Mouse (Mus musculus) adrenal gland, postnatal 25 days (tissue): Measurements from ENCODE around the gene 4933424G06Rik. TPM values are rescaled to one million over a fixed set of nuclear protein-coding genes. Genes with fewer than 3 reads are reported as not detected.
"Not testable (repeated sequence)": the region's sequence is repeated elsewhere in the genome, so short reads cannot be mapped to it uniquely, and the experiment has no call there.

Source experiments
- DNase-seq: peaks from one replicate; pipeline ENCODE4 v3.0.0; 2021; ENCODE audit warnings: mixed read lengths
- long read RNA-seq: library from polyadenylated mRNA; stranded (forward); transcript quantifications from one replicate; pipeline ENCODE4 v2.0.0, GENCODE M21; 2021
- total RNA-seq: library from RNA; stranded (reverse); gene quantifications from 2 replicates; pipeline ENCODE4 v1.2.3, GENCODE M21; 2021

4933424G06Rik gene
- total RNA-seq = not detected in 2 replicates
- long read RNA-seq = 0 reads

- DNase-seq = peak; percentile 98
Measured at GRCm38 (mm10) chr1:36709854-36710280, at the start of gene 4933424G06Rik. 4933424G06Rik (plus strand) TSS chr1:36710149.

GRCm38 (mm10) chr1:36664457-36664856, 45.5 kb upstream of the 4933424G06Rik start:
- no peak for DNase-seq

DNA sequence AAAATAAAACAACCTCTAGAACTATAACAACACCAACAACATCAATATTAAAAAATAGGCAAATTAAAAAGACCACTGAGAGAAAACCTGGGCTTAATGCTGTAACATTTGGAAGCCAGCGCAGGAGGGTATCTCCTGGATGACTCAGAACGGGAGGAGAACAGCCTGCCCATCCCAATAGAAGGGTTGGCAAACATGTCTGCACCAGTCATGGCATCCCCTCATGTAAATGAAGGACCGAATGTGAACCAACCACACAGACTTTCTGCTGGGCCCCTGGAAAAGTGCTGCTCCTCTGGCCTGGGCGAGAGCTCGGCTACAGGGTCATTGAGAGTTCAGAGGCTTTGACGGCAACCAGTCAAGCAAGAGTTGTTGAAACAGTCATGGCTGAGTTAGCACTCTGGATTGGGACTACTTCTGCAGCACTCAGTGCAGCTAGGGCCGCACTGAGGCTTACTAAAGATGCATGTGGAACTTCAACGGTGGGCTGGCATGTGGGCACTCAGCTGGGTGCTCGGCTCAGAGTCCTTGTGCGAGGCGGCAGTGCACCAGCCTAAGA, 44.7 kb upstream of the 4933424G06Rik start:
- no peak for DNase-seq

GRCm38 (mm10) chr1:36665934-36666333, 44.0 kb upstream of the 4933424G06Rik start:
- DNase-seq = no peak

- DNase-seq = not testable (repeated sequence)
Measured at GRCm38 (mm10) chr1:36668007-36668406, 41.9 kb upstream of the 4933424G06Rik start.

DNA sequence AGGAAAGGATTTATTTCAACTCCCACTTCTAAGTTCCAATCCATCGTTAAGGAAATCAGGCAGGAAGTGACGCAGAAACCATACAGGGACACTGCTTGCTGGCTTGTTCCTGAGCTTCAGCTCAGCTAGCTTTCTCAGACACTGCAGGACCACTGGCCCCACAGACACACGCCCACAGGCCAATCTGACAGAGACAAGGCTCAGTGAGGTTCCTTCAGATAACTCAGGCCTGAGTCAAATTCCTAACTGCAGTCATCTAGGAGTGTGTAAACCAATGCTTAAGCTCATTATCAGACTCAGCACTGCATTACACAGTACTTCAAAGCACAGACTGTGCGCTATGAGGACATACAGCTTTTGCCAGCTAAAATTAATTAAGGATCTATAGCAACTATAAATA, 39.7 kb upstream of the 4933424G06Rik start:
- no peak for DNase-seq

DNA sequence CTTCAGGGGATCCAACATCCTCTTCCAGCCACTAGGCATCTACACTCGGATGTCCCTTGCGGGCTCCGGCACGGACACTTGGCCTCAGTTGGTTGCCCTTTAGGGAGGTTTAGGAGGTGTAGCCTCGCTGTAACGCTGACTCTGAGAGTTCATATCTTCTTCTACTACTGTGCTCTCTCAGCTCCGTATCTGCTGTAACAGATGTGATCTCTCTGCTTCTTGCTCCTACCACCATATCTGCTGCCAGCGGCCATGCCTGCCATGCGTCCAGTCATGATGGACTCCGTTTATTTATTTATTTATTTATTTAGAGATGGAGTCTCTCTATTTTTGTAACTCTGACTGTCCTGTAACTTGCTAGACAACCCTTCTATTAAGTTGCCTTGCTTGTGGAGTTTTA, 38.7 kb upstream of the 4933424G06Rik start:
- no peak for DNase-seq

DNA sequence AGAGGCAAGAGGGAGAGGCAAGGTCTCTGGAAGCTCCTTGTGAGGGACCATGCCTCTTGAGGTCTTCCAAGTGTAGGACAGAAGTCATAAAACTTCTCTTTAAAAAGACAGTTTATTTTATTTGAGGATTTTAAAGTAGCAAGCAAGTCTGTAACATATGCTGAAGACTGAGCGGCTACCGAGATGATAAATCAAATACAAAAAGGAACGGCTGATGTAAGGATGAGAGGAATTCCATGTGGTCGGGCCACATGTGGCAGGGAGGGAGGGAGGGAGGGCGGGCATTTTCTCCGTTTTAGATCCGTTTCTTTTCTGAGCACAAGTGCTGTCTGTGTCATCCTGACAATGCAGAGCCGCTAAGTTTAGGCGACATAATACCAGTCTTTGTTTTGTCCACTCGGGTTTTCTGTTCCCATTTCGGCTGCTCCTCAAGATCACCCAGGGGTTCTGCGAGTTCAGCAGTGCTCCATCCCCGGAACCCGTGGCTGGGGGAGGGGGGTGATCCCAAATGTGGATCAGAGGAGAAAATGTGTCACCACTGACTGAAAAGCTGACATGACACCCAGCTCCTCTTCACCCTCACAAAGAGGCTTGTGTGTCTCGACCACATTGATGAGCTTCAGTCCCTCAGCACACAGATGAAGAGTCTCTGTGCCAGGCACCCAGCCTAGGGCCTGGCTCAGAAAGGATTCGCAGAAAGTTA, 37.1 kb upstream of the 4933424G06Rik start:
- no peak for DNase-seq

DNA sequence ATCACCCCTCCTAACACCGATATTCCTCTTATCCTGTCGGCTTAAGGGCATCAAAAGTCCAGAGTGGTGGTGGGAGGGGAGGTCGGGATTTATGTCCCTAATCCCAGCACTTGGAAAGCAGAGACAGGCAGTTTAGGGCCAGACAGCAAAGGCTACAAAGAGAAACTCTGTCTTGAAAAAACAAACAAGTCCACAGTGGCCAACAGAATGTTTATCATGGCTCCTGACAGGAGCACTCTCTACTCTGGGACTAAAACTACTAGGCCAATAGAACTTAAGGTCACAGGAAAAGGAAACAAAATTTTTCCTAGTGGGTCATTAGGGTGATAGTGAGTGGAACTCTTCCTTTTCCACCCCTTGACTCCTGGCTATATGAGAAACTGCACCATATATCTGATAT, 35.0 kb upstream of the 4933424G06Rik start:
- DNase-seq = no peak

GRCm38 (mm10) chr1:36680893-36681292, 29.1 kb upstream of the 4933424G06Rik start:
- DNase-seq = no peak

DNA sequence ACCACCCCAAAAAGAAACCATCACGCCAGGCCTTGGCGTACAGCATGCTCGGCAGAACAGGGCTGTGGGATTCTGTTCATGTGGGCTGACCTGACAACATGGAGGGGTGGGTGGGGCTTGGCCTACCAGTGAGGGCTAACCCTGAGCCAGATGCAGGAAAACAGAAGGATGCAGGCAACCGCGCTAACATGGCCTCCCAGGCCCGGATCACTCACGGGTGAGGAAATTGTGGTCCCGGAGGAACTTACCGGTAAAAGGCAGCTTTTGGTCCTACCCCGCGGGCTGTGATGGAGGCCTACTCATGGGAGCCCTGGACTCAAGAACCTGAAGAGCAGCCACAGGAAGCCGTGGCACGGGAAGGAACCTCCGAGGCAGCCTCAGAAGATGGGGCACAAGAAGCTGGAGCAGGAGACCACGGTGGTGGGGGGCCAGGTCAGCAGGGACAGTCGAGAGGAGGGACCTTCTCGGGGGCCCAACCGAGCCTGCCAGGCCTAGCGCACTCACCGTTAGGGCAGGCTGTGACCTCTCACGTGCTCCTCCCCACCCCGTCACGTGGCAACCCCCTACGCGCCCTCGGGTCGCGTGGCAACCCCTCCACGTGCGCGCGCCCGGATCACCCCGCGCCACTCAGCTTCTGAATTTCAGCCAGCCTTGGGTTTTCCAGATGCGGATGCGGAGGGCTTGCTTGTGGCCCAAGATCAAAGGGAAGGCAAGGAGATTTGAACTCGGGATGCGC, 27.2 kb upstream of the 4933424G06Rik start, which contains the start of gene Fam178b:
TSS of gene Fam178b (minus strand) at position 564 of the 736 bp plus-strand sequence.
- no peak for DNase-seq

DNA sequence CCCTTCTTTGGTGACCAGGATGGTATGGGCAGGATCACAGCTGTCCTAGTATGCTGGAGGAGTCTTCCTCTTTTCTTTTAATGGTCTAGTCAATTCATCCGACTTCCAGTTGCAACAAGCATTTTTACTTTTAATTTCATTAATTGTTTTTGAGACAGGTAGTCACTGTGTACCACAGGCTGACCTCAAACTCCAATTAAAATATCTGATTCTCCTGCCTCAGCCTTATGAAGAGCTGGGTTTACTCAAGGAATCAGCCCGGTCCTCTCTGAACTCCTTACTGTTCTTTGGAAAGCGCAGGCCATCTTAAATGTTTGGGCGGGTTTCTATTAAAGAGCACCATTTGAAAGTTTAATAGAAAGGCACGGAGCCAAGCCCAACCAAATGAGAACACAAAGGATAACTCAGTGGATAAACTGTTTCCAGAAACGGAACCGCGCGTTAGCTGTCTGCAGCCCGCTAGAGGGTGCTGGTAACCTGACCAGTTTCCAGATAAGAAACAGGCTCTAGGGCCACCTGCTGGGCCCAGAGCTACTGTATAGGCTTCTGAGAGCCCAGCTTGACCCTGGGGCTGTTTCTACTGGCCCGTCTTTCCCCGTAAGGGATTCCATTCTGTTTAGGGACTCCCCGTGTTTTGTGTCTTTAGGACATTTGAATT, 26.0 kb upstream of the 4933424G06Rik start:
- DNase-seq = peak; percentile 77

DNA sequence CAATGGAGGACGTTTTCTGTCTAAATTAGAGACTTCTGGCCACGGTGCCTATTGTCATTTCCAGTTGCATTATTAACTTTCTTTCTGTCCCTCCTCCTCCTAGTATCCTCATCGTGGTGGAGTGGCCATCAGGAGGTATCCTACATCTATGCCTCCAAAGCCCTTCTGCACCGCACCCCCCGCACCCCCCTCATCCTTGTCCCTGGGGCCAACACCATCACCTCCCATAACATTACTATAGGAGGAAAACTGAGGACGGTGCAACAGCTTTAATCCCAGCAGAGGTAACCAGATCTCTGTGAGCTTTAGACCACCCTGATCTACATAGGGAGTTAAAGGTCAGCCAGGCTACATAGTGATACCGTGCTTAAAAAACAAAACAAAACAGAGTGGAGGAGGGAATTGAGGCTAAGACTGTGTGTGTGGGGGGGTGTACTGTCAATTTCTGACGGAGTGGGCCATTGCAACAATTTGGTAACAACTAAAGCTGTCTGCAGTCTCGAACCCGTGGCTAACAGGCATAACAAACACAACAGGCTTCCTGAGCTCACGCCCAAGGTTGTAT, 19.2 kb upstream of the 4933424G06Rik start:
- DNase-seq = no peak

DNA sequence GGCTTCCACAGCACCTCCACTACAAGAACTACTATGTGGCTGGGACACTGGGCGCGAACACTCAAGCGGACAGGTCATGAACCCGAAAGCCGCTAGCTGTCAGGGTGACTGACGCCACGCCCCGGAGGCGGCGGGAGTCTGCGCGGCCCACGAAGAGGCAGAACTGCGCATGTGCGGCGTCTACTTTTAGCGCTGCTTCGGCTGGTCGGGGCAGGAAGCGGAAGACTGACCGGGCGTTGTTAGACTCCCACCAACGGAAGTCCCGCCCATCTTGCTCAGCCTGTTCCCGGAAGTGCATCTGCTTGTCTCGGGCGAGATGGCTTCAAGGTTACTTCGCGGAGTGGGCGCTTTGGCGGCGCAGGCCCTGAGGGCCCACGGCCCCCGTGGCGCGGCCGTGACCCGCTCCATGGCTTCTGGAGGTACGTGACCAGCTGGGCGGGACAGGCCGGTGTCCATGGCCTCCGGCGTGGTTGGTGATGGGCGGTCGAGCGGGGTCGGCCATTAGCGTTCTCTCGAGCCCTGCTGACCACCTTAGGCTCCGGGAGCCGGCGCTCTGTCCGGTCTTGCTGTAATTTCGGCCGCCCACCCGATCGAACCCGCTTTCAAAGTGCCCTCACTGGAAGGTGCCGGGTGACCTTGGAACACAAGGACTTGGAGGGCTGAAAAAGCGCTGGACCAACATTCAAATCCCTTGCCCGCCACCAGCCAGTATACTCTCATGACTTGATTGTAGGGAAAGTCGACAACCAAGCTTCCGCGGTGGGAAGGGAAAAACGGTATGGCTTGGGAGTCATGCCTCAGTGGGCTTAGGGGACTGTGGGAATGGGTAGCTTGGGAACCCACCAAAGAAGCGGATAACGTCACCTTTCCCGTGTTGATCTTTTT, 18.4 kb upstream of the 4933424G06Rik start, which contains the start of gene Cox5b:
TSS of gene Cox5b (plus strand) at position 179 of the 885 bp plus-strand sequence.
- DNase-seq = peak; percentile 97

GRCm38 (mm10) chr1:36694871-36695270, 15.1 kb upstream of the 4933424G06Rik start:
- DNase-seq = no peak

- DNase-seq = no peak
Measured at GRCm38 (mm10) chr1:36696411-36696810, 13.5 kb upstream of the 4933424G06Rik start.

GRCm38 (mm10) chr1:36697030-36697429, 12.9 kb upstream of the 4933424G06Rik start:
- DNase-seq = no peak

- DNase-seq = no peak
Measured at GRCm38 (mm10) chr1:36707166-36707565, 2.8 kb upstream of the 4933424G06Rik start.

GRCm38 (mm10) chr1:36707797-36708196, 2.2 kb upstream of the 4933424G06Rik start:
- no peak for DNase-seq

GRCm38 (mm10) chr1:36708626-36709025, 1.3 kb upstream of the 4933424G06Rik start:
- DNase-seq = no peak
